Mouse (Mus musculus) ES-Bruce4 (cell line): ENCODE data around the gene Stox1. TPM values are rescaled to one million over a fixed set of nuclear protein-coding genes. Genes with fewer than 3 reads are reported as not detected.

Experiments used
- H3K27ac ChIP-seq: 2 replicates; pipeline ENCODE4 v1.5.1; 2012; ENCODE audit warnings: low read length, inconsistent platforms; ENCODE audit not compliant: insufficient read depth
- H3K27me3 ChIP-seq: 2 replicates; pipeline ENCODE4 v1.6.1; 2012; ENCODE audit warnings: mild to moderate bottlenecking, low read length, inconsistent platforms; ENCODE audit not compliant: control insufficient read depth, poor library complexity, insufficient read depth, severe bottlenecking
- H3K36me3 ChIP-seq: 2 replicates; pipeline ENCODE4 v1.6.1; 2012; ENCODE audit warnings: inconsistent platforms, mild to moderate bottlenecking, low read length, moderate library complexity; ENCODE audit not compliant: control insufficient read depth, poor library complexity, insufficient read depth, severe bottlenecking
- H3K4me1 ChIP-seq: one replicate; pipeline ENCODE4 v1.8.1; 2011; ENCODE audit warnings: low read length; ENCODE audit not compliant: control insufficient read depth, insufficient read depth
- H3K4me3 ChIP-seq: 2 replicates; pipeline ENCODE4 v1.5.1; 2011; ENCODE audit warnings: low read depth, mild to moderate bottlenecking, low read length
- H3K9ac ChIP-seq: 2 replicates; pipeline ENCODE4 v1.6.1; 2012; ENCODE audit warnings: low read depth, mild to moderate bottlenecking, inconsistent platforms; ENCODE audit not compliant: poor library complexity, severe bottlenecking
- H3K9me3 ChIP-seq: replicated peaks from 2 replicates; pipeline ENCODE4 v1.6.1; 2012; ENCODE audit warnings: mild to moderate bottlenecking, low read length, inconsistent platforms; ENCODE audit not compliant: control insufficient read depth, poor library complexity, insufficient read depth, severe bottlenecking
- CTCF ChIP-seq: IDR thresholded peaks from one replicate; pipeline ENCODE4 v1.8.1; 2011; ENCODE audit warnings: low read depth, low read length
- EP300 ChIP-seq: IDR thresholded peaks from 2 replicates; pipeline ENCODE4 v1.6.1; 2011; ENCODE audit warnings: low read depth, low read length; ENCODE audit not compliant: insufficient read depth
- POLR2A ChIP-seq: IDR thresholded peaks from one replicate; pipeline ENCODE4 v1.8.1; 2011; ENCODE audit warnings: low read length; ENCODE audit not compliant: insufficient read depth
- polyA plus RNA-seq: library from polyadenylated mRNA; stranded (reverse); fragments of >200 nt; gene quantifications from 2 replicates; pipeline ENCODE4 v1.2.4, GENCODE M21; 2011; ENCODE audit warnings: low read depth; ENCODE audit not compliant: missing spikeins, insufficient read depth, insufficient read length

Stox1 gene
- polyA plus RNA-seq, 1 experiment = 1.1 TPM

- no peaks in the 10 kb centered on the region for H3K27me3 ChIP-seq
- no peaks in the 10 kb centered on the region for H3K36me3 ChIP-seq
- H3K9me3 ChIP-seq = no peaks in the 10 kb centered on the region
- no peak overlapping the region for H3K27ac ChIP-seq
- no peak overlapping the region for H3K9ac ChIP-seq
- TF ChIP-seq POLR2A = no peak
- TF ChIP-seq CTCF = no peak
- TF ChIP-seq EP300 = no peak
- H3K4me3 ChIP-seq = no peak overlapping the region
- no peaks in the 10 kb centered on the region for H3K4me1 ChIP-seq
Observed at GRCm38 (mm10) chr10:62676196-62676595, 49.7 kb downstream of the Stox1 start.

- H3K36me3 ChIP-seq = no peaks in the 10 kb centered on the region
- no peak overlapping the region for H3K4me3 ChIP-seq
- no peaks in the 10 kb centered on the region for H3K27me3 ChIP-seq
- no peaks in the 10 kb centered on the region for H3K9me3 ChIP-seq
- TF ChIP-seq CTCF = peak; percentile 29
- no peak for TF ChIP-seq EP300
- no peak overlapping the region for H3K9ac ChIP-seq
- H3K4me1 ChIP-seq = no peaks in the 10 kb centered on the region
- no peak overlapping the region for H3K27ac ChIP-seq
Observed at GRCm38 (mm10) chr10:62672359-62672758, 53.6 kb downstream of the Stox1 start.

- Histone ChIP-seq H3K9ac (no peak overlapping the region), H3K36me3 (no peaks in the 10 kb centered on the region), H3K27ac (no peak overlapping the region), H3K4me3 (no peak overlapping the region), H3K4me1 (no peaks in the 10 kb centered on the region), H3K27me3 (no peaks in the 10 kb centered on the region), H3K9me3 (no peaks in the 10 kb centered on the region)
- TF ChIP-seq EP300 (no peak), POLR2A (no peak), CTCF (no peak)
Observed at GRCm38 (mm10) chr10:62669245-62669644, 56.7 kb downstream of the Stox1 start.

- Histone ChIP-seq H3K4me1 (no peaks in the 10 kb centered on the region), H3K9me3 (no peaks in the 10 kb centered on the region), H3K27me3 (no peaks in the 10 kb centered on the region), H3K27ac (no peak overlapping the region), H3K4me3 (no peak overlapping the region), H3K36me3 (no peaks in the 10 kb centered on the region), H3K9ac (no peak overlapping the region)
- TF ChIP-seq CTCF = no peak
- no peak for TF ChIP-seq POLR2A
- no peak for TF ChIP-seq EP300
Observed at GRCm38 (mm10) chr10:62668463-62668862, 57.5 kb downstream of the Stox1 start.

- no peak overlapping the region for H3K9ac ChIP-seq
- no peaks in the 10 kb centered on the region for H3K9me3 ChIP-seq
- no peaks in the 10 kb centered on the region for H3K27me3 ChIP-seq
- H3K27ac ChIP-seq = no peak overlapping the region
- no peak for TF ChIP-seq EP300
- no peak overlapping the region for H3K4me3 ChIP-seq
- H3K4me1 ChIP-seq = no peaks in the 10 kb centered on the region
- H3K36me3 ChIP-seq = no peaks in the 10 kb centered on the region
Observed at GRCm38 (mm10) chr10:62668043-62668442, 57.9 kb downstream of the Stox1 start.

GRCm38 (mm10) chr10:62664963-62665590, 60.9 kb downstream of the Stox1 start:
- TF ChIP-seq POLR2A (no peak), CTCF (no peak), EP300 (no peak)
- H3K4me3 ChIP-seq = peak overlapping the region; percentile 20
- no peaks in the 10 kb centered on the region for H3K4me1 ChIP-seq
- H3K27me3 ChIP-seq = no peaks in the 10 kb centered on the region
- peak overlapping the region; percentile 42 for H3K9ac ChIP-seq
- no peaks in the 10 kb centered on the region for H3K9me3 ChIP-seq
- H3K27ac ChIP-seq = no peak overlapping the region
- H3K36me3 ChIP-seq = no peaks in the 10 kb centered on the region
